Mouse (Mus musculus) hindbrain, embryonic 13.5 days (tissue): ENCODE results near the gene Rab24. TPM values are rescaled to one million over a fixed set of nuclear protein-coding genes. Genes with fewer than 3 reads are reported as not detected.

Experiments
- ATAC-seq: fragments of 200-750 bp; cut with Nextera tagmentation; 2 replicates; pipeline ENCODE4 v1.8.0; 2017; ENCODE audit warnings: moderate TSS enrichment; ENCODE audit not compliant: low FRiP score
- H3K27ac ChIP-seq: fragments of 300-500 bp; sonication (generic); 2 replicates; pipeline ENCODE4 v1.5.1; 2015; ENCODE audit warnings: inconsistent platforms, mild to moderate bottlenecking, moderate library complexity
- H3K27me3 ChIP-seq: fragments of 300-500 bp; sonication (generic); 2 replicates; pipeline ENCODE4 v1.6.1; 2015; ENCODE audit warnings: mild to moderate bottlenecking, inconsistent platforms
- H3K36me3 ChIP-seq: fragments of 300-500 bp; sonication (generic); 2 replicates; pipeline ENCODE4 v1.6.1; 2015; ENCODE audit warnings: mild to moderate bottlenecking, inconsistent platforms
- H3K4me1 ChIP-seq: fragments of 300-500 bp; sonication (generic); replicated peaks from 2 replicates; pipeline ENCODE4 v1.6.1; 2015; ENCODE audit warnings: inconsistent platforms
- H3K4me2 ChIP-seq: fragments of 300-500 bp; sonication (generic); 2 replicates; pipeline ENCODE4 v1.6.1; 2015; ENCODE audit warnings: inconsistent platforms, mild to moderate bottlenecking, moderate library complexity
- H3K4me3 ChIP-seq: fragments of 300-500 bp; sonication (generic); 2 replicates; pipeline ENCODE4 v1.5.1; 2015; ENCODE audit warnings: mild to moderate bottlenecking, inconsistent platforms
- H3K9ac ChIP-seq: fragments of 300-500 bp; sonication (generic); 2 replicates; pipeline ENCODE4 v1.6.1; 2015; ENCODE audit warnings: mild to moderate bottlenecking, inconsistent platforms
- H3K9me3 ChIP-seq: fragments of 300-500 bp; sonication (generic); 2 replicates; pipeline ENCODE4 v1.6.1; 2016; ENCODE audit warnings: inconsistent platforms
- WGBS: fragments of 180-500 bp; shearing (Covaris S2); methylation state at CpG from one replicate; pipeline ENCODE4 v1.1.7; 2015; 5-methylcytosine and 5-hydroxymethylcytosine counted together
- polyA plus RNA-seq: library from polyadenylated mRNA; unstranded; fragments of >200 nt; fragmentation: Nextera tagmentation; extraction: Ambion mirVana; gene quantifications from 2 replicates; pipeline ENCODE4 v1.2.1, GENCODE M21; 2015

Rab24 gene
- polyA plus RNA-seq, 1 experiment from 2014 or later: 102 TPM

- no peak for ATAC-seq
- H3K4me1 ChIP-seq: peaks cover 54% of the 10 kb centered on the region
- H3K27ac ChIP-seq: peak overlapping the region; percentile 73
- H3K9me3 ChIP-seq: no peaks in the 10 kb centered on the region
- H3K36me3 ChIP-seq: peaks cover 27% of the 10 kb centered on the region
- peak overlapping the region; percentile 18; the same call in 1 of the 2 replicates for H3K4me2 ChIP-seq
- 0 out of 2 replicates have a peak, but pooled peaks cover 7% of the 10 kb centered on the region for H3K27me3 ChIP-seq
- WGBS: 53% methylated on average over 4 of the region's 4 CpGs
- no peak overlapping the region for H3K4me3 ChIP-seq
- H3K9ac ChIP-seq: 0 out of 2 replicates have a peak overlapping the region, but pooled peaks have one; percentile 20
Observed at GRCm38 (mm10) chr13:55327169-55327568, 5.4 kb upstream of the Rab24 start.

DNA sequence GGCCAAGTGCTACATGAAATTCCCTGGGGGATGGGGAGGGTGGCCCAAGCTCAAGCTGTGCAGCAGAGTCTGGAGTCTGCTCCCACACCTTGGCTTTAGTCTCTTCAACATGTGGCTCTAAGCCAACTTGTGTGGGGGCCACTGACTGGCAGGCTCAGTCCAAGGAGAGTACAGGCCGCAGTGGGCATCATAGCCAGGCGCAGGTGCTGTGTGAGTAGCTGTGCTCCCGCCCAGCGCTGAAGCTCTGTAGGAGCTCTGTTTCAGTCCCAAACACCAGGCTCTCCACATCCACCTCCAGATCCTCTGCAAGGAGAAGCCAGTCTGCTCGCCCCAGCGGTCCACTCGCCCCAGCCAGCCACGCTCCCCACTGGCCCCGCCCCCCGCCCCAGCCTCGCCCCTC lies 3.9 kb upstream of the Rab24 start:
- H3K4me1 ChIP-seq: peaks cover 56% of the 10 kb centered on the region
- 0 out of 2 replicates have a peak, but pooled peaks cover 7% of the 10 kb centered on the region for H3K27me3 ChIP-seq
- 81% methylated on average over 11 of the region's 11 CpGs for WGBS
- ATAC-seq: no peak
- no peak overlapping the region for H3K4me2 ChIP-seq
- peaks cover 27% of the 10 kb centered on the region for H3K36me3 ChIP-seq
- no peak overlapping the region for H3K27ac ChIP-seq
- H3K9me3 ChIP-seq: no peaks in the 10 kb centered on the region
- no peak overlapping the region for H3K9ac ChIP-seq
- no peak overlapping the region for H3K4me3 ChIP-seq

DNA sequence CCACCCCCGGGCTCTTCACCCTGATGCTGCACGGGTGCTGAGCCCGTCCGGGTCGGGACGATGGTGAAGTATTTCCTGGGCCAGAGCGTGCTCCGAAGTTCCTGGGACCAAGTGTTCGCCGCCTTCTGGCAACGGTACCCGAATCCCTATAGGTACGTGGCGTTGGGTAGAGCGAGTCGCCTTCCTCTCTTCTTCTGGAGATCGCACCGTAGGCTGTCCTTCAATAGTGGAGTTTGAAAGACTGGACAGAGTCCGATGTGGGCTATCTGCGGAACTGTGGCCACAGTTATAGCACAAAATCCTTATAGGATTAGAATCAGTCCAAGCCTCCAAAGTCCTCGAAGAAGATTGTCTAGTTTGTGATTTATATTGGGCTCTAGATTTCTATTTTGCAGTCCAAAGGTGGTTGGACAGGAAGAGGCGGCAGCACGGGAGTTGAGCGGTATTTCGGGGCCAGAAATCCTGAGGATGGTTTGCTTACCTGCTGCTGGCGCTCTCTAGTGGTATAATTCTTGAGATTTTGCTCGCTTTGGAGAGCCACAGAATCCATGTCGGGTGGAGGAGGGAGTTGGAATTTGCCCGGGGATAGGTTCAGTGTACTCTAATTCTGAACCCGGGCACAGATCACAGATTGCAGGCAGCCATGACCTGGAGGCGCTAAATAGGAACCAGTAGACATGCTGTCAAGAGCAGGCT lies 532 bp upstream of the Rab24 start:
- Histone ChIP-seq H3K4me2 (peak overlapping the region; percentile 90), H3K9ac (peak overlapping the region; percentile 96), H3K4me1 (peaks cover 39% of the 10 kb centered on the region), H3K9me3 (no peaks in the 10 kb centered on the region), H3K27ac (peak overlapping the region; percentile 82), H3K4me3 (peak overlapping the region; percentile 94), H3K36me3 (peaks cover 57% of the 10 kb centered on the region), H3K27me3 (no peaks in the 10 kb centered on the region)
- no peak for ATAC-seq
- WGBS: 2% methylated on average over 31 of the region's 31 CpGs

DNA sequence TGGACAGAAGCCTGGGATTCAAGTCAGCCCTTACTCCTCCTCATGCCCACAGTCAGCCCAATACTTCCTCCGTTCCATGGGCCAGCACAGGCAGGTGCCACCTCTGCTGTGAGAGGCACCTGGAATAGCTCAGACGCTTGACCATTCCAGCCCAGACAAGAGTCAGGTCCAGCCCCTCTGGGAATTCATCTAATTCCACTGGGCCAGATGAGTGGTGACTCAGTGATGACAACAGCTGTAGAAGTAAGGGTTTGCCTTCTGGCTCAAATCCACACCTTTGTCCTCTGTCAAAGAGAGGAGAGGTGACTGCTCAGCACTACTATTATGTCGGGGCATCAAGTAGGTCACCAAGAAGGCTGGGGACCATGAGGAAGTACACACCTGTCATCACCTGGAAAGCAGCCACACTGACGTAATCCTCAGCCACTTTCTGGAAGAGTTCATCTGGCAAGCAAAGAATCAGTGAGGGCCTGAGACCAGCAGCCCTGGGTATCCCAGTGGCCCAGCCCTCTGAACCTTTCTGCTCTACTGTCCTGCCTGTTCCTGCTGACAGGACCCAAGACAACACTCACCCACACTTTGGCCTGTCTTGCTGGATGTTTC lies 1.7 kb downstream of the Rab24 start, which contains the start of gene Prelid1:
TSS of gene Prelid1 (plus strand) at position 570 of the 603 bp plus-strand sequence.
- ATAC-seq: no peak
- Histone ChIP-seq H3K4me2 (peak within 1 kb of the TSS; percentile 90), H3K9me3 (no peaks in the 10 kb centered on the region), H3K9ac (peak within 1 kb of the TSS; percentile 96), H3K27ac (peak within 1 kb of the TSS; percentile 82), H3K4me3 (peak within 1 kb of the TSS; percentile 94), H3K4me1 (peaks cover 35% of the 10 kb centered on the region), H3K27me3 (no peaks in the 10 kb centered on the region), H3K36me3 (peaks cover 59% of the 10 kb centered on the region)
- 88% methylated on average over 4 of the region's 4 CpGs for WGBS

GRCm38 (mm10) chr13:55318351-55318750 lies 3.4 kb downstream of the Rab24 start:
- ATAC-seq: no peak
- no peak overlapping the region for H3K27ac ChIP-seq

DNA sequence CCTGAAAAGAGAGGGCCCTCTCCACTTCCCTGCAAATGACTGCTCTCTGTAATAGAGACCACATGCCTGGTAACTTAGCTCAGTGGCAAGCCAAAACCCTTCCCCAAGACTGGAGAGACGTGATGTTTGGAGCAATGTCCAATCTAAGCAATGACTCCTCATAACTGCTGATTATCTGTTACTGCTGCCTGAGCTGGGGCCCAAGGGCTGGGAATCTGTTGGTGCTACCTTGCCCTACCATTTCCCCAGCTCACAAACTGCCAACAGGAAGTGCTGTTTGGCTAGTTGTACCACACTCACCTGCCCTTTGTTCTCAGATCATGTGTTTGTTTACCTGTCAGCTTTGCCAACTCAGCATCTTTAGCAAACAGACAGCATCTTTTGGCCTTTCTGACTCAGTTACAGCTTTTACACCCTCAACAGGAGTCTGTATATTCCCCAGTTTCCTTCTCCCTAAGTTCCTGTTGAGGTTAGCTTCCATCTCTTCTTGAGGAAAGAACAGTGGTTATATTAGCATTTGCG lies 6.8 kb downstream of the Rab24 start:
- H3K27ac ChIP-seq: no peak overlapping the region
- H3K36me3 ChIP-seq: peaks cover 92% of the 10 kb centered on the region
- ATAC-seq: no peak
- 92% methylated on average over 2 of the region's 2 CpGs for WGBS
- H3K4me1 ChIP-seq: peaks cover 2% of the 10 kb centered on the region; the same call in 1 of the 2 replicates
- no peaks in the 10 kb centered on the region for H3K27me3 ChIP-seq
- H3K9me3 ChIP-seq: no peaks in the 10 kb centered on the region
- H3K4me3 ChIP-seq: no peak overlapping the region
- no peak overlapping the region for H3K4me2 ChIP-seq
- no peak overlapping the region for H3K9ac ChIP-seq

More at GRCm38 (mm10) chr13:55318351-55318750, 3.4 kb downstream of the Rab24 start:
- H3K27me3 ChIP-seq: no peaks in the 10 kb centered on the region
- H3K4me3 ChIP-seq: no peak overlapping the region
- WGBS: 90% methylated on average over 3 of the region's 3 CpGs
- H3K4me1 ChIP-seq: peaks cover 26% of the 10 kb centered on the region
- H3K4me2 ChIP-seq: no peak overlapping the region
- H3K36me3 ChIP-seq: peaks cover 63% of the 10 kb centered on the region
- H3K9me3 ChIP-seq: no peaks in the 10 kb centered on the region
- H3K9ac ChIP-seq: no peak overlapping the region

DNA sequence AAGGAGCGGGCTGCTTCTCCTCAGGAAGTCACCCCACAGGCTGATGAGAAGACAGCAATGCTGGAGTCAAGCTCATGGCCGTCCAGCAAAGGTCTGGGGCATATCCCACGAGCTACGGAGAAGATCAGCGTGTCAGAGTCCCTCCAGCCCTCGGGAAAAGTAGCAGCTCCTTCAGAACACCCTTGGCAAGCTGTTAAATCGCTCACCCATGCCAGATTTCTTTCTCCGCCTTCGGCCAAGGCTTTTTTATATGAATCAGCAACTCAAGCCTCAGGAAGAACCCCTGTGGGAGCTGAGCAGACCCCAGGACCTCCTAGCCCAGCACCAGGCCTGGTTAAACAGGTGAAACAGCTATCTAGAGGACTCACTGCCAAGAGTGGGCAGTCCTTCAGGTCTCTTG lies 8.7 kb downstream of the Rab24 start:
- no peak overlapping the region for H3K9ac ChIP-seq
- H3K36me3 ChIP-seq: peaks cover 85% of the 10 kb centered on the region
- no peaks in the 10 kb centered on the region for H3K4me1 ChIP-seq
- no peaks in the 10 kb centered on the region for H3K9me3 ChIP-seq
- ATAC-seq: no peak
- no peak overlapping the region for H3K4me3 ChIP-seq
- no peaks in the 10 kb centered on the region for H3K27me3 ChIP-seq
- H3K27ac ChIP-seq: no peak overlapping the region
- no peak overlapping the region for H3K4me2 ChIP-seq
- WGBS: 91% methylated on average over 9 of the region's 9 CpGs

DNA sequence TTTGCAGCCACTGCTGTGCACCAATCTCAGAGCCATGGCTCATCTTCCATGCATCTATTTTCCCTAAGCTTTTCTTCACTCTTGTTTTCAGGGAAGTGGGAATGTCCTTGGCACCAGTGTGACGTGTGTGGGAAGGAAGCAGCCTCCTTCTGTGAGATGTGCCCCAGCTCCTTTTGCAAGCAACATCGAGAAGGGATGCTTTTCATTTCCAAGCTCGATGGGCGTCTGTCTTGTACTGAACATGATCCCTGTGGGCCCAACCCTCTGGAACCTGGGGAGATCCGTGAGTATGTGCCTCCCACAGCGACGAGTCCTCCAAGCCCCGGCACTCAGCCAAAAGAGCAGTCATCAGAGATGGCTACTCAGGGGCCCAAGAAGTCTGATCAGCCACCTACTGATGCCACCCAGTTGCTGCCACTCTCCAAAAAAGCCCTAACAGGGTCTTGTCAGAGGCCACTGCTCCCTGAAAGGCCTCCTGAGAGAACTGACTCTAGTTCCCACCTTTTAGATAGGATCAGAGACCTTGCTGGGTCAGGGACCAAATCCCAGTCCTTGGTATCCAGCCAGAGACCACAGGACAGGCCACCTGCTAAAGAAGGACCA lies 9.6 kb downstream of the Rab24 start:
- H3K4me1 ChIP-seq: no peaks in the 10 kb centered on the region
- H3K27me3 ChIP-seq: no peaks in the 10 kb centered on the region
- H3K4me3 ChIP-seq: no peak overlapping the region
- no peak overlapping the region for H3K27ac ChIP-seq
- 92% methylated on average over 8 of the region's 8 CpGs for WGBS
- no peak overlapping the region for H3K9ac ChIP-seq
- peaks cover 84% of the 10 kb centered on the region for H3K36me3 ChIP-seq
- ATAC-seq: no peak
- no peaks in the 10 kb centered on the region for H3K9me3 ChIP-seq
- H3K4me2 ChIP-seq: no peak overlapping the region

- Histone ChIP-seq H3K9ac (no peak overlapping the region), H3K4me1 (no peaks in the 10 kb centered on the region), H3K9me3 (no peaks in the 10 kb centered on the region), H3K4me2 (no peak overlapping the region), H3K27ac (no peak overlapping the region), H3K27me3 (no peaks in the 10 kb centered on the region), H3K4me3 (no peak overlapping the region), H3K36me3 (peaks cover 82% of the 10 kb centered on the region)
- ATAC-seq: no peak
- 91% methylated on average over 5 of the region's 5 CpGs for WGBS
Observed at GRCm38 (mm10) chr13:55300913-55301312, 20.8 kb downstream of the Rab24 start.

- no peaks in the 10 kb centered on the region for H3K9me3 ChIP-seq
Observed at GRCm38 (mm10) chr13:55296760-55297159, 25.0 kb downstream of the Rab24 start.

GRCm38 (mm10) chr13:55288854-55289253 lies 32.9 kb downstream of the Rab24 start:
- WGBS: 89% methylated on average over 3 of the region's 3 CpGs

More at GRCm38 (mm10) chr13:55296760-55297159, 25.0 kb downstream of the Rab24 start:
- no peak overlapping the region for H3K4me3 ChIP-seq
- H3K36me3 ChIP-seq: peaks cover 74% of the 10 kb centered on the region
- no peaks in the 10 kb centered on the region for H3K27me3 ChIP-seq
- no peaks in the 10 kb centered on the region for H3K4me1 ChIP-seq
- no peak overlapping the region for H3K4me2 ChIP-seq
- WGBS: 90% methylated on average over 1 of the region's 1 CpGs
- ATAC-seq: no peak
- no peak overlapping the region for H3K27ac ChIP-seq
- no peak overlapping the region for H3K9ac ChIP-seq

GRCm38 (mm10) chr13:55277646-55278045 lies 44.1 kb downstream of the Rab24 start:
- no peak overlapping the region for H3K9ac ChIP-seq
- ATAC-seq: no peak
- 95% methylated on average over 5 of the region's 5 CpGs for WGBS
- H3K4me2 ChIP-seq: no peak overlapping the region
- peaks cover 49% of the 10 kb centered on the region for H3K36me3 ChIP-seq
- no peak overlapping the region for H3K27ac ChIP-seq
- no peaks in the 10 kb centered on the region for H3K9me3 ChIP-seq
- H3K27me3 ChIP-seq: no peaks in the 10 kb centered on the region
- H3K4me1 ChIP-seq: no peaks in the 10 kb centered on the region
- H3K4me3 ChIP-seq: no peak overlapping the region

More at GRCm38 (mm10) chr13:55288854-55289253, 32.9 kb downstream of the Rab24 start:
- no peak for ATAC-seq
- H3K27ac ChIP-seq: no peak overlapping the region
- no peak overlapping the region for H3K4me3 ChIP-seq
- H3K4me1 ChIP-seq: no peaks in the 10 kb centered on the region
- no peak overlapping the region for H3K9ac ChIP-seq
- H3K4me2 ChIP-seq: no peak overlapping the region
- H3K36me3 ChIP-seq: peaks cover 55% of the 10 kb centered on the region
- H3K27me3 ChIP-seq: no peaks in the 10 kb centered on the region
- no peaks in the 10 kb centered on the region for H3K9me3 ChIP-seq
